Comparison of ENCODE assay signal across 10 mouse cellular contexts in the genomic region with DNA sequence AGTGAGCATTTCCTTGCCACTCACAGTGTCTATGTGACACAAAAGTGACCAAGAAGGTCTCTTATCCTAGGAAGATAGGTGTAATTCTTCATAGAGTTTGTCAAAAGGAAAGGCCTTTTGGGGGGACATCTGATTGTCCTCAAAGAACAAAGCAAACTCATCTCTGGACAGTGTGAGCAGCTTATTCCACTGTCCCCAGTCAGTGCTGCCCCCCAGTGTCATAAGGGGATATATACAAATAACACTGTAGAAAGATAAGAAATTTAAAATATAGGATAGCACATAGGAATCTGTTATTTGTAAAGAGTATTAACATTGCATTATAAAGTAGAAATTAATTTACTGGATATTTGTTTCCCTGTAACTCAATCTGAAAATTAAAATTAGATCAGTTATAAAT. TPM values are rescaled to one million over a fixed set of nuclear protein-coding genes. Genes with fewer than 3 reads are reported as not detected.
A peak's percentile ranks its signal among the peaks of the same experiment; 100 is the strongest.
DNase-seq lines count a peak whose midpoint lies in the region; ATAC-seq and TF ChIP-seq lines count a peak whose summit lies in the region.
"Had no signal": no experiment of that assay in that cellular context is flagged by ENCODE, and none has a peak within 500 bp of the region (broad histone marks: within the 10 kb centered on the region; RNA-seq: fewer than 3 reads in every experiment).

No protein-coding gene starts in this region.

- H3K4me3 ChIP-seq in cerebellum, adult 2 months (replicated peaks; ENCODE audit: insufficient read depth, low read depth, low read length), result peak overlapping the region; percentile 30
- H3K4me3 ChIP-seq in left cerebral cortex, adult 2 months, result peak overlapping the region; percentile 55; the same call in 1 of the 2 replicates
- H3K4me3 ChIP-seq in midbrain, embryonic 15.5 days, result 0 out of 2 replicates have a peak overlapping the region, but pooled peaks have one; percentile 10
- H3K4me3 ChIP-seq: limb, embryonic 13.5 days had no signal

- peak; percentile 41; the same call in 1 of the 2 replicates for TF ChIP-seq CTCF in cerebellum, adult 2 months (IDR thresholded peaks at IDR 0.05; ENCODE audit: borderline replicate concordance, insufficient read depth, low read depth, low read length)
- TF ChIP-seq CTCF in left cerebral cortex, adult 2 months (IDR thresholded peaks at IDR 0.05), result peak; percentile 59

- no peaks in the 10 kb centered on the region for H3K27me3 ChIP-seq in cerebellum, adult 2 months (ENCODE audit: control insufficient read depth, insufficient read depth, low read length)
- peaks cover 9% of the 10 kb centered on the region for H3K27me3 ChIP-seq in midbrain, embryonic 15.5 days (replicated peaks)

- H3K9me3 ChIP-seq in midbrain, embryonic 15.5 days, result no peaks in the 10 kb centered on the region
- H3K9me3 ChIP-seq: limb, embryonic 13.5 days had no signal

- no peak overlapping the region for H3K9ac ChIP-seq in midbrain, embryonic 15.5 days
- H3K9ac ChIP-seq: limb, embryonic 13.5 days had no signal

- no peaks in the 10 kb centered on the region for H3K36me3 ChIP-seq in midbrain, embryonic 15.5 days (replicated peaks)
- H3K36me3 ChIP-seq: limb, embryonic 13.5 days had no signal

- peak in 1 of 2 experiments; percentile 43 for DNase-seq in cerebellum, adult 2 months
- DNase-seq in cerebellum, postnatal 4 days (ENCODE audit: low spot score in 2 of 2), result no peak
- DNase-seq in left cerebral cortex, adult 2 months (ENCODE audit: extremely low spot score in 1 of 2, low spot score in 2 of 2), result no peak
- DNase-seq in left cerebral cortex, postnatal 36 days (ENCODE audit: low spot score in 2 of 2), result no peak
- DNase-seq in brain, adult 2 months (ENCODE audit: low read depth, low spot score), result peak; percentile 56
- no peak for DNase-seq in urinary bladder, postnatal 36 days (ENCODE audit: low spot score in 2 of 2)
- no peak for DNase-seq in MN1 (ENCODE audit: low spot score)
- DNase-seq: heart, adult 11 months had no signal

- no peak for ATAC-seq in midbrain, embryonic 15.5 days (replicated peaks)

- TF ChIP-seq POLR2A in cerebellum, adult 2 months (IDR thresholded peaks at IDR 0.05; ENCODE audit: borderline replicate concordance, insufficient read depth, low read length), result no peak

- no peaks in the 10 kb centered on the region for H3K4me1 ChIP-seq in cerebellum, adult 2 months (ENCODE audit: control insufficient read depth, insufficient read depth, low read length)
- no peaks in the 10 kb centered on the region for H3K4me1 ChIP-seq in midbrain, embryonic 15.5 days
- H3K4me1 ChIP-seq: limb, embryonic 13.5 days had no signal

- intact Hi-C loops in left cerebral cortex, adult 2 months (cut with DNase I), result loop anchor here (1.0 kb wide), 1 partner anchor 224 kb away; no protein-coding TSS in a partner anchor
- intact Hi-C loops in left cerebral cortex, postnatal 36 days (cut with DNase I), result loop anchor here (10.0 kb wide), 1 partner anchor 229 kb away; no protein-coding TSS in a partner anchor

- no peak overlapping the region for H3K27ac ChIP-seq in cerebellum, adult 2 months (ENCODE audit: insufficient read depth, low read length)
- H3K27ac ChIP-seq in left cerebral cortex, adult 2 months, result no peak overlapping the region
- H3K27ac ChIP-seq in midbrain, embryonic 15.5 days, result no peak overlapping the region
- H3K27ac ChIP-seq: limb, embryonic 13.5 days had no signal

- peak overlapping the region; percentile 34 for H3K4me2 ChIP-seq in midbrain, embryonic 15.5 days
- H3K4me2 ChIP-seq: limb, embryonic 13.5 days had no signal

RNA-seq across cellular contexts. Expression of gene Nap1l2, which starts 2.9 kb away (rescaled TPM):
- polyA plus RNA-seq in cerebellum, adult 2 months (2012; rRNA removed), result 98.9 and 101 TPM in 2 replicates
- total RNA-seq in left cerebral cortex, adult 2 months (2021), result 100 to 1,000 TPM in 1 of 2 experiments, 10 to 100 TPM in 1; 89.4 to 104 TPM
- total RNA-seq in left cerebral cortex, postnatal 36 days (2021), result 10 to 100 TPM; 90.8 to 97.0 TPM
- 84.8 and 90.5 TPM in 2 replicates for polyA plus RNA-seq in midbrain, embryonic 15.5 days (2015; fragmentation: Nextera tagmentation; extraction: Ambion mirVana)
